Mouse (Mus musculus): Measurements from ENCODE around the gene Rsph3a. TPM values are rescaled to one million over a fixed set of nuclear protein-coding genes. Genes with fewer than 3 reads are reported as not detected.

Gene Rsph3a
- polyA plus RNA-seq (2014; fragmentation: Illumina TruSeq; extraction: RNeasy Lipid Tissue Mini Kit (QIAGEN cat#74804); ENCODE audit: low read depth, low replicate concordance) = 37.6 TPM

GRCm38 (mm10) chr17:7945117-7946052 lies at the start of gene Rsph3a:
Gene Rsph3a, plus strand, starts transcription at chr17:7945614.

GRCm38 (mm10) chr17:7925413-7926160 lies 19.8 kb upstream of the Rsph3a start, which contains the start of gene Tagap:
Gene Tagap, plus strand, starts transcription at chr17:7926000.

Other genes with a start within 250 kb of the Rsph3a start
- 0.64 TPM for gene Fndc1, start 118.3 kb upstream of the Rsph3a start, polyA plus RNA-seq (2014; fragmentation: Illumina TruSeq; extraction: RNeasy Lipid Tissue Mini Kit (QIAGEN cat#74804); ENCODE audit: low read depth, low replicate concordance)
- 0.58 TPM for gene Tagap, start 19.6 kb upstream of the Rsph3a start, polyA plus RNA-seq (2014; fragmentation: Illumina TruSeq; extraction: RNeasy Lipid Tissue Mini Kit (QIAGEN cat#74804); ENCODE audit: low read depth, low replicate concordance)
- gene Gm49673, start 202.2 kb downstream of the Rsph3a start, polyA plus RNA-seq (2014; fragmentation: Illumina TruSeq; extraction: RNeasy Lipid Tissue Mini Kit (QIAGEN cat#74804); ENCODE audit: low read depth, low replicate concordance) = not detected
- gene Rnaset2a, start 202.5 kb downstream of the Rsph3a start, polyA plus RNA-seq (2014; fragmentation: Illumina TruSeq; extraction: RNeasy Lipid Tissue Mini Kit (QIAGEN cat#74804); ENCODE audit: low read depth, low replicate concordance) = 31.8 TPM
- 40.4 TPM for gene Fgfr1op, start 219.9 kb downstream of the Rsph3a start, polyA plus RNA-seq (2014; fragmentation: Illumina TruSeq; extraction: RNeasy Lipid Tissue Mini Kit (QIAGEN cat#74804); ENCODE audit: low read depth, low replicate concordance)